Mouse (Mus musculus) neutrophil, adult 59 days (primary cell): ENCODE measurements around the gene Slc7a6os. TPM values are rescaled to one million over a fixed set of nuclear protein-coding genes. Genes with fewer than 3 reads are reported as not detected.

Source experiments
- total RNA-seq, 2 experiments: library from RNA; stranded (reverse); gene quantifications; 1 replicate in 1 of 2; 2 replicates in 1 of 2; pipeline ENCODE4 v1.2.4; 2023

Gene Slc7a6os
- total RNA-seq = 10 to 100 TPM; 22.7 to 23.5 TPM

GRCm38 (mm10) chr8:106210821-106211345 lies at the start of gene Slc7a6os, which contains the start of gene Prmt7:
Slc7a6os (minus strand) TSS chr8:106210935.
Prmt7 (plus strand) TSS chr8:106210936.

GRCm38 (mm10) chr8:106168356-106169016 lies 42.2 kb downstream of the Slc7a6os start, which contains the start of gene Slc7a6:
Slc7a6 (plus strand) TSS chr8:106168857.

Other genes starting within 250 kb of the Slc7a6os start
- gene Slc12a4, start 244.8 kb downstream of the Slc7a6os start, total RNA-seq = 1 to 10 TPM; 5.8 to 6.9 TPM
- gene Dpep3, start 231.5 kb downstream of the Slc7a6os start, total RNA-seq = under 1 TPM in 1 of 2 experiments, not detected in 1; 0.22 TPM
- 1 to 10 TPM; 4.9 to 5.8 TPM for gene Dus2, start 219.6 kb downstream of the Slc7a6os start, total RNA-seq
- gene Dpep2nb, start 205.0 kb downstream of the Slc7a6os start, total RNA-seq = under 1 TPM in 1 of 2 experiments, not detected in 1; 0.33 TPM
- gene Ddx28, start 199.1 kb downstream of the Slc7a6os start, total RNA-seq = 1 to 10 TPM; 6.7 to 8.6 TPM
- 10 to 100 TPM; 47.5 to 51.6 TPM for gene Nfatc3, start 152.1 kb downstream of the Slc7a6os start, total RNA-seq
- gene Esrp2, start 74.0 kb downstream of the Slc7a6os start, total RNA-seq = not detected
- gene Pla2g15, start 60.5 kb downstream of the Slc7a6os start, total RNA-seq = 10 to 100 TPM; 15.1 to 17.9 TPM
- gene Slc7a6, start 42.1 kb downstream of the Slc7a6os start, total RNA-seq = 1 to 10 TPM; 4.3 to 7.9 TPM
- gene Prmt7, start within 50 bp of the Slc7a6os start, total RNA-seq = 1 to 10 TPM; 6.7 to 7.6 TPM
- gene Smpd3, start 127.1 kb upstream of the Slc7a6os start, total RNA-seq = under 1 TPM; 0.26 to 0.60 TPM
- gene Zfp90, start 204.4 kb upstream of the Slc7a6os start, total RNA-seq = 1 to 10 TPM; 3.2 to 3.9 TPM